Mouse (Mus musculus): Measurements from ENCODE around the gene Pigk. TPM values are rescaled to one million over a fixed set of nuclear protein-coding genes. Genes with fewer than 3 reads are reported as not detected.

Pigk gene
- total RNA-seq, 1 experiment = 44.6 TPM

DNA sequence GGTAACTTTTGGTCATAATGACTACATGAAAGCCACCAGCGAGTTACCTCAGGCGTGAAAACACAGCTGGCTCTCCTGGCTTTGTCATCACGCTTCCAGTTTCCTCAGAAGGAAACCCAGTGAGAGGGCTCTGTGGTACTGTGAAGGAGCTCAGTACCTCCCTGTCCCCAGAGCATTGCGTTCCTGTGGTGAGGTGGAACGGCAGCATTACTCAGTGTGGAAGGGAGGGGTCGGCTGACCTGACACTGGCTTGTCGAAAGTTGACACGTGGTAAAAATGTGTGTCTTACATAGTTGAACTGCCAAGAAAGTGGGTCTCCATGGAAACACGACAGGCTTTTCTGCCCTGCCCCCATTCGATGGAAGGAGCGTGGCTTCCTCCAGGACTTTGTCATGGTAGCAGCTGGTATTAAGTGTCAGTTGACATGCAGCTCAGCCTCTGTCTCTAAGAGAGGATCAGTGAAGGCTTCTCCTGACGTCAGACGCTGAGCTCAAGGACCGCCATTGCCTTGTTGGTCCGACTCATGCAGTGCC lies 44.7 kb downstream of the Pigk start:
- H3K9me3 ChIP-seq (ENCODE audit: control insufficient read depth, insufficient read depth, low read depth, low read length) = no peaks in the 10 kb centered on the region
- peaks cover 2% of the 10 kb centered on the region; the same call in 1 of the 2 replicates for H3K36me3 ChIP-seq (ENCODE audit: control insufficient read depth, insufficient read depth, low read length, poor library complexity, severe bottlenecking)
- in situ Hi-C loops (cut with MboI; ENCODE audit: low sequenced_read_pairs in 2 of 2, unreplicated experiment in 2 of 2) = no loop called here
- TF ChIP-seq MAFK (IDR thresholded peaks at IDR 0.05; ENCODE audit: insufficient read depth, low read depth, low read length) = no peak
- no peak for TF ChIP-seq HCFC1 (IDR thresholded peaks at IDR 0.05; ENCODE audit: borderline replicate concordance, insufficient read depth, low read length)
- TF ChIP-seq ZNF384 (IDR thresholded peaks at IDR 0.05; ENCODE audit: low read depth, low read length) = no peak
- no peak for TF ChIP-seq CHD2 (IDR thresholded peaks at IDR 0.05; ENCODE audit: low read depth, low read length)
- TF ChIP-seq ZC3H11A (IDR thresholded peaks at IDR 0.05; ENCODE audit: borderline replicate concordance, low read depth, low read length) = no peak
- H3K4me1 ChIP-seq (ENCODE audit: control insufficient read depth in 2 of 2, insufficient read depth in 2 of 2, low read length in 2 of 2, poor library complexity in 1 of 2) = peaks cover 0 to 3% of the 10 kb centered on the region in 2 experiments; a peak in 1 of 4 replicates
- DNase-seq (ENCODE audit: low read depth, low spot score) = no peak
- H3K4me3 ChIP-seq (ENCODE audit: insufficient read depth in 1 of 2, low read depth in 1 of 2, low read length in 2 of 2, poor library complexity in 1 of 2, severe bottlenecking in 1 of 2) = no peak overlapping the region
- H3K9ac ChIP-seq (ENCODE audit: insufficient read depth, low read depth, low read length, poor library complexity, severe bottlenecking) = no peak overlapping the region
- no peak overlapping the region for H3K27ac ChIP-seq (ENCODE audit: insufficient read depth, low read depth, low read length, poor library complexity, severe bottlenecking)

DNA sequence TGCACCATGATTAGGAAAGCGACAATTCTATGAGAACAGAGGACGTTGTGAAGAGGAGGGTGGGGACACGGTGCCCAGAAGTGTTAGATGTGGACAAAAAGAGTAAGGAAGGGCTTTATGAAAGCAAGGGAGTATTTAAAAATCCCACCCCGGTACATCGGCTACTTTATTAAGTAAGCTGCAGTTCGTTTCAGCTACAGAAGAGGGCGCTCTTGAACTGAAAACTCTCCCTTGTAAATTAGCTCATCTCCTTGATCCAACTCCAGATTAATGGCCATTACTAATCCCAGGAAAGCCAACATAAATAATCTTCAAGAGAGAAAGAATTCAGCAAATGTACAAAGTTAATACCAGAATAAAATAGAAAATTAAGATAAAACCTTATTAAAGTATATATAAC lies 47.2 kb downstream of the Pigk start:
- peak; percentile 26 for DNase-seq (ENCODE audit: low read depth, low spot score)
- TF ChIP-seq ZC3H11A (IDR thresholded peaks at IDR 0.05; ENCODE audit: borderline replicate concordance, low read depth, low read length) (0 out of 2 replicates have a peak, but pooled peaks have one; percentile 43), MAFK (IDR thresholded peaks at IDR 0.05; ENCODE audit: insufficient read depth, low read depth, low read length) (no peak), CHD2 (IDR thresholded peaks at IDR 0.05; ENCODE audit: low read depth, low read length) (no peak), HCFC1 (IDR thresholded peaks at IDR 0.05; ENCODE audit: borderline replicate concordance, insufficient read depth, low read length) (no peak), ZNF384 (IDR thresholded peaks at IDR 0.05; ENCODE audit: low read depth, low read length) (no peak)
- in situ Hi-C loops (cut with MboI; ENCODE audit: low sequenced_read_pairs in 2 of 2, unreplicated experiment in 2 of 2) = no loop called here
- Histone ChIP-seq H3K27ac (ENCODE audit: insufficient read depth, low read depth, low read length, poor library complexity, severe bottlenecking) (no peak overlapping the region), H3K36me3 (ENCODE audit: control insufficient read depth, insufficient read depth, low read length, poor library complexity, severe bottlenecking) (no peaks in the 10 kb centered on the region), H3K9ac (ENCODE audit: insufficient read depth, low read depth, low read length, poor library complexity, severe bottlenecking) (no peak overlapping the region), H3K9me3 (ENCODE audit: control insufficient read depth, insufficient read depth, low read depth, low read length) (no peaks in the 10 kb centered on the region), H3K4me3 (ENCODE audit: insufficient read depth in 1 of 2, low read depth in 1 of 2, low read length in 2 of 2, poor library complexity in 1 of 2, severe bottlenecking in 1 of 2) (no peak overlapping the region), H3K4me1 (ENCODE audit: control insufficient read depth in 2 of 2, insufficient read depth in 2 of 2, low read length in 2 of 2, poor library complexity in 1 of 2) (peaks cover 0 to 3% of the 10 kb centered on the region in 2 experiments; a peak in 1 of 4 replicates)

DNA sequence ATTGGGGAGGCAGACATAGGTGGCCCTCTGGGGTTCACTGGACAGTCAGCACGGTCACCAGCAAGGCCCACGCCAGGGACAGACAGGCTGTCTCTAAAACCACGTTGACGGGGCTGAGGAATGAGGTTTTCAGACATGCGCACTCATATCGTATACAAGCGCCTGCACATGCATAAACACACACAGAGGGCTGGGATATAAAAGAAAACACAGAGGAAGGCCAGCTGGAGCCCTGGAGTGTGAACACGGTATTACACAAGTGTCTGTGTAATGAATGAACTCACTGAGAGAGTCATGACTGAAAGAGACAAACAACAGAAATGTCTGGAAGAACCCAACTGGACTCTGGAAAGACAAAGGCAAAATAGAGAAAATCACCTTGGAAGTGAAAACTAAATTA lies 47.8 kb downstream of the Pigk start:
- TF ChIP-seq HCFC1 (IDR thresholded peaks at IDR 0.05; ENCODE audit: borderline replicate concordance, insufficient read depth, low read length) (no peak), ZC3H11A (IDR thresholded peaks at IDR 0.05; ENCODE audit: borderline replicate concordance, low read depth, low read length) (no peak), MAFK (IDR thresholded peaks at IDR 0.05; ENCODE audit: insufficient read depth, low read depth, low read length) (no peak), ZNF384 (IDR thresholded peaks at IDR 0.05; ENCODE audit: low read depth, low read length) (no peak), CHD2 (IDR thresholded peaks at IDR 0.05; ENCODE audit: low read depth, low read length) (no peak)
- no peak for DNase-seq (ENCODE audit: low read depth, low spot score)
- in situ Hi-C loops (cut with MboI; ENCODE audit: low sequenced_read_pairs in 2 of 2, unreplicated experiment in 2 of 2) = no loop called here
- Histone ChIP-seq H3K36me3 (ENCODE audit: control insufficient read depth, insufficient read depth, low read length, poor library complexity, severe bottlenecking) (peaks cover under 1% of the 10 kb centered on the region; the same call in 1 of the 2 replicates), H3K4me1 (ENCODE audit: control insufficient read depth in 2 of 2, insufficient read depth in 2 of 2, low read length in 2 of 2, poor library complexity in 1 of 2) (peaks cover 0 to 3% of the 10 kb centered on the region in 2 experiments; a peak in 1 of 4 replicates), H3K9me3 (ENCODE audit: control insufficient read depth, insufficient read depth, low read depth, low read length) (no peaks in the 10 kb centered on the region), H3K9ac (ENCODE audit: insufficient read depth, low read depth, low read length, poor library complexity, severe bottlenecking) (no peak overlapping the region), H3K4me3 (ENCODE audit: insufficient read depth in 1 of 2, low read depth in 1 of 2, low read length in 2 of 2, poor library complexity in 1 of 2, severe bottlenecking in 1 of 2) (no peak overlapping the region), H3K27ac (ENCODE audit: insufficient read depth, low read depth, low read length, poor library complexity, severe bottlenecking) (no peak overlapping the region)

DNA sequence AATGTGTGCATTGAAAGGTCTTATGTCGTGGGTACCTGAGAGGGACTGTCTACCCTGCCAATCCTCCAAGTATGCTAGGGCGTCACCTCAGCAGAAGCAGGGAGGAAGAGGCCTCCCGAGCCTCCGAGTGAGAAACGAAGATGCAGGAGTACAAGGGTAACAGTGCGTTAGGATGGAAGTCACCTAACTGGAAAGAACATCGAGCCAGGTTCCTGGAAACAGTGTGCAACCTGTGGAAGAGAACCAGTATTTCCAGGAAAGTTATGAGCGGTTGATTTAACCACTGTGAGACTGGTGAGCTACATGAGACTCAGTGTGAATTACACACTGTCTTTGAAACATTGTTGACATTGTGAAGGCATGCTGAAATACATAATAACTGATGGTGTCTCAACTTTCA lies 48.4 kb downstream of the Pigk start:
- no peaks in the 10 kb centered on the region for H3K9me3 ChIP-seq (ENCODE audit: control insufficient read depth, insufficient read depth, low read depth, low read length)
- in situ Hi-C loops (cut with MboI; ENCODE audit: low sequenced_read_pairs in 2 of 2, unreplicated experiment in 2 of 2) = no loop called here
- no peak overlapping the region for H3K27ac ChIP-seq (ENCODE audit: insufficient read depth, low read depth, low read length, poor library complexity, severe bottlenecking)
- H3K4me1 ChIP-seq (ENCODE audit: control insufficient read depth in 2 of 2, insufficient read depth in 2 of 2, low read length in 2 of 2, poor library complexity in 1 of 2) = peaks cover 0 to 3% of the 10 kb centered on the region in 2 experiments; a peak in 1 of 4 replicates
- peaks cover 4% of the 10 kb centered on the region; the same call in 1 of the 2 replicates for H3K36me3 ChIP-seq (ENCODE audit: control insufficient read depth, insufficient read depth, low read length, poor library complexity, severe bottlenecking)
- no peak overlapping the region for H3K9ac ChIP-seq (ENCODE audit: insufficient read depth, low read depth, low read length, poor library complexity, severe bottlenecking)
- no peak for DNase-seq (ENCODE audit: low read depth, low spot score)
- no peak for TF ChIP-seq MAFK (IDR thresholded peaks at IDR 0.05; ENCODE audit: insufficient read depth, low read depth, low read length)
- TF ChIP-seq CHD2 (IDR thresholded peaks at IDR 0.05; ENCODE audit: low read depth, low read length) = no peak
- H3K4me3 ChIP-seq (ENCODE audit: insufficient read depth in 1 of 2, low read depth in 1 of 2, low read length in 2 of 2, poor library complexity in 1 of 2, severe bottlenecking in 1 of 2) = no peak overlapping the region

All from ES-E14 (cell line).